Mouse (Mus musculus) midbrain, embryonic 13.5 days (tissue): ENCODE data around the gene Plcl1. TPM values are rescaled to one million over a fixed set of nuclear protein-coding genes. Genes with fewer than 3 reads are reported as not detected.
"Not testable (repeated sequence)": the region's sequence is repeated elsewhere in the genome, so short reads cannot be mapped to it uniquely, and the experiment has no call there.

Experiments used
- ATAC-seq: fragments of 200-750 bp; cut with Nextera tagmentation; 2 replicates; pipeline ENCODE4 v1.8.0; 2017; ENCODE audit warnings: mild to moderate bottlenecking, moderate TSS enrichment, moderate library complexity
- H3K27ac ChIP-seq: fragments of 300-500 bp; sonication (generic); 2 replicates; pipeline ENCODE4 v1.5.1; 2015; ENCODE audit warnings: inconsistent platforms, mild to moderate bottlenecking, moderate library complexity
- H3K27me3 ChIP-seq: fragments of 300-500 bp; sonication (generic); 2 replicates; pipeline ENCODE4 v1.6.1; 2015; ENCODE audit warnings: mild to moderate bottlenecking, inconsistent platforms
- H3K36me3 ChIP-seq: fragments of 300-500 bp; sonication (generic); 2 replicates; pipeline ENCODE4 v1.6.1; 2015; ENCODE audit warnings: mild to moderate bottlenecking, inconsistent platforms
- H3K4me1 ChIP-seq: fragments of 300-500 bp; sonication (generic); replicated peaks from 2 replicates; pipeline ENCODE4 v1.6.1; 2015; ENCODE audit warnings: inconsistent platforms
- H3K4me2 ChIP-seq: fragments of 300-500 bp; sonication (generic); replicated peaks from 2 replicates; pipeline ENCODE4 v1.6.1; 2015; ENCODE audit warnings: moderate library complexity, mild to moderate bottlenecking, inconsistent platforms
- H3K4me3 ChIP-seq: fragments of 300-500 bp; sonication (generic); replicated peaks from 2 replicates; pipeline ENCODE4 v1.5.1; 2015; ENCODE audit warnings: mild to moderate bottlenecking, inconsistent platforms
- H3K9ac ChIP-seq: fragments of 300-500 bp; sonication (generic); replicated peaks from 2 replicates; pipeline ENCODE4 v1.6.1; 2015; ENCODE audit warnings: mild to moderate bottlenecking, inconsistent platforms
- H3K9me3 ChIP-seq: fragments of 300-500 bp; sonication (generic); 2 replicates; pipeline ENCODE4 v1.6.1; 2016; ENCODE audit warnings: mild to moderate bottlenecking, inconsistent platforms
- WGBS: fragments of 180-500 bp; shearing (Covaris S2); methylation state at CpG from one replicate; pipeline ENCODE4 v1.1.7; 2015; 5-methylcytosine and 5-hydroxymethylcytosine counted together
- polyA plus RNA-seq: library from polyadenylated mRNA; unstranded; fragments of >200 nt; fragmentation: Nextera tagmentation; extraction: Ambion mirVana; gene quantifications from 2 replicates; pipeline ENCODE4 v1.2.1, GENCODE M21; 2015

Gene Plcl1
- polyA plus RNA-seq, 1 experiment from 2014 or later = 3.7 TPM

- WGBS = 65% methylated on average over 1 of the region's 1 CpGs
- Histone ChIP-seq H3K27me3 (no peaks in the 10 kb centered on the region), H3K9ac (no peak overlapping the region), H3K9me3 (peaks cover 2% of the 10 kb centered on the region; the same call in 1 of the 2 replicates), H3K4me2 (no peak overlapping the region), H3K4me1 (peaks cover 7% of the 10 kb centered on the region), H3K27ac (no peak overlapping the region), H3K36me3 (no peaks in the 10 kb centered on the region), H3K4me3 (no peak overlapping the region)
- no peak for ATAC-seq
Measured at GRCm38 (mm10) chr1:55499872-55500271, 94.2 kb downstream of the Plcl1 start.

DNA sequence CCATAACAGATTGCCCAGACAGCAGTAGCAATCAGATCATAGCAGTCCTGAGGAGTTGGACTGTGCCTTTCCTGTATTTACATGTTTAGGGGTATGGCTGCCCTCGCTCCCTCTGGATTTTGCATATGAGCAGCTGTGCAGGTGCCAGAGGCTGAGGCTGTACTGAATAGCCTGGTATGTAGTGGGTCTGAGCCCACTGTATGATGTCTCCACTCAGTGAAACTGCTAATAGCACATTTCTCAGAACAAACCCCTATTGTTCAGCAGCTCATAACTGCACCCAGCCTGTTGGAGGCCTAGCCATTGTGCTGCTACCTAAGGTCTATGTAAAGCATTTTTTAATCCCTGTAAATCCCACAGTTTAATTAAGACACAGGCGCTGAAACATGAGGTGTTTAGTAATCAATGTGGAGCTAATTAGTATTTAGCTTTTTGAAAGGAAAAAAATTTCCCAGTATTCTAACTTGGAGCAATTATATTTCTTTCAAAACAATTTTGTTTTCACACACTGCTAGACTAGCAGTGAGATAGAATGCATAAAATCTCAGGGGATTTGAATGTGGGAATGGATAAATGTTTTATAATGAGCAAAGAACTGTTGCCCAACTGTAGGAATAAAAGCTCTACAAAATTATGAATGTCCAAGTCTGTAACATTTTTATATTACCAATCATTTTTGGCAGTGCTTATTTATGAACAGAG is 95.4 kb downstream of the Plcl1 start:
- Histone ChIP-seq H3K4me2 (no peak overlapping the region), H3K4me1 (peaks cover 7% of the 10 kb centered on the region), H3K27ac (peak overlapping the region; percentile 53), H3K9me3 (peaks cover 4% of the 10 kb centered on the region; the same call in 1 of the 2 replicates), H3K9ac (no peak overlapping the region; the same call in 1 of the 2 replicates), H3K27me3 (no peaks in the 10 kb centered on the region), H3K4me3 (no peak overlapping the region), H3K36me3 (no peaks in the 10 kb centered on the region)
- 40% methylated on average over 2 of the region's 2 CpGs for WGBS
- peak; percentile 92 for ATAC-seq

DNA sequence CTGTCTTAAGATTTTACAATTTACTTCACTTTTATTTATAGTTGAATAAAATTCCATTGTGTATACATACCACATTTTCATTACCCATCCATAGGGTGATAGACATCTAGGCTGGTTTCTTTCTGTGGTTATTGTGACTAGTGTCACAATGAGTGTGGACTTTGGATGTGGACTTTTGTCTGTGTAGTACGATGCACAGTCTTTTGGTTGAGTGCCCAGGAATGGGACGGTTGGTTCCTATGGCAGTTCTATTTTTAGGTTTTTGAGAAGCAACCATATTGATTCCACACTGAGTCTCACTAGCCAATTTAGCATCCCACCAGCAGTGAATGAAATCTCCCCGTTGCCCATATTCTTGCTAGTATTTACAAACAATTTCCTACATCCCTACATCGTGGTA is 100.1 kb downstream of the Plcl1 start:
- no peak overlapping the region for H3K4me2 ChIP-seq
- no peak overlapping the region for H3K9ac ChIP-seq
- H3K36me3 ChIP-seq = no peaks in the 10 kb centered on the region
- H3K4me3 ChIP-seq = no peak overlapping the region
- H3K27me3 ChIP-seq = no peaks in the 10 kb centered on the region
- peaks cover 5% of the 10 kb centered on the region for H3K4me1 ChIP-seq
- H3K9me3 ChIP-seq = peaks cover 4% of the 10 kb centered on the region; the same call in 1 of the 2 replicates
- ATAC-seq = no peak
- 86% methylated on average over 4 of the region's 4 CpGs for WGBS
- H3K27ac ChIP-seq = no peak overlapping the region

DNA sequence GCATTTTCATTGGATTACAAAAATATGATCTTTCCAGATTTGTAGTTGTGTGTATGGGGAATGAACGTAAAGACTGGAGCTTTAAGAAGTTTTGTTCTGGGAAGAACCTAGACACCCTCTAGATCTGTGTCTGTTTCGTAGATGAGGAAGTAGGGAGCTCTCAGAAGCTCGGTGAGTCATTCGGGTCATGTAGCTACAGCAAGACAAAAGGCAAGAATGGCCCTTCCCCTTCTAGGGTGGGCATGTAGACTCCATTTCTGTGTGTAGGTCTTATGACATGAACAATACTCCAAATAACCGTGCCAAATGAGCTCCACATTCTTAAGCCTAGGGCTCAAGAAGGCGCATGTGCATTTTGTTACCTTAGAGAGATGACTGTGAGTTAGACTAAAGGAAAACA is 101.3 kb downstream of the Plcl1 start:
- 75% methylated on average over 6 of the region's 6 CpGs for WGBS
- no peaks in the 10 kb centered on the region for H3K36me3 ChIP-seq
- H3K4me2 ChIP-seq = no peak overlapping the region
- no peak overlapping the region for H3K27ac ChIP-seq
- ATAC-seq = no peak
- no peaks in the 10 kb centered on the region for H3K27me3 ChIP-seq
- peaks cover 4% of the 10 kb centered on the region; the same call in 1 of the 2 replicates for H3K9me3 ChIP-seq
- no peak overlapping the region for H3K4me3 ChIP-seq
- H3K9ac ChIP-seq = no peak overlapping the region
- no peaks in the 10 kb centered on the region for H3K4me1 ChIP-seq

DNA sequence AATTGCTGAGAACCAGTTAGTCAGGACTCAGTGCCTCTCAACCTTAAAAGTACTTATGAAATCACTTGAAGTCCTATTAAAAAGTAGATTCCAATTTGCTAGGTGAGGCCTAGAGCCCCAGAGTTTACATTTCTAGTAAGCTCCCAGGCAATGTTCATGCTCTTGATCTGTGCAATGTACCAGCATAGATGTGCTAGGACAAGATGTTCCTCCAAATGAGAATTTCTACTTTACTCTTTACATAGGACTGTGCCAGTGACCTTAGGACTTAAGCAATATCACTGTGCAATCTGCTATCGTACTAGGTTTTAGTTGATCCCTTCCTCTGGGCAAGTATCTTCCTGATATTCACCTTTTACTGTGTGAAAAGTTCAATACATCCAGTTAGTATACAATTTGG is 103.9 kb downstream of the Plcl1 start:
- H3K9ac ChIP-seq = no peak overlapping the region
- H3K9me3 ChIP-seq = peaks cover 4% of the 10 kb centered on the region; the same call in 1 of the 2 replicates
- H3K27me3 ChIP-seq = no peaks in the 10 kb centered on the region
- no peak overlapping the region for H3K27ac ChIP-seq
- ATAC-seq = no peak
- 89% methylated on average over 1 of the region's 1 CpGs for WGBS
- no peaks in the 10 kb centered on the region for H3K36me3 ChIP-seq
- no peak overlapping the region for H3K4me3 ChIP-seq
- H3K4me2 ChIP-seq = no peak overlapping the region
- H3K4me1 ChIP-seq = no peaks in the 10 kb centered on the region

DNA sequence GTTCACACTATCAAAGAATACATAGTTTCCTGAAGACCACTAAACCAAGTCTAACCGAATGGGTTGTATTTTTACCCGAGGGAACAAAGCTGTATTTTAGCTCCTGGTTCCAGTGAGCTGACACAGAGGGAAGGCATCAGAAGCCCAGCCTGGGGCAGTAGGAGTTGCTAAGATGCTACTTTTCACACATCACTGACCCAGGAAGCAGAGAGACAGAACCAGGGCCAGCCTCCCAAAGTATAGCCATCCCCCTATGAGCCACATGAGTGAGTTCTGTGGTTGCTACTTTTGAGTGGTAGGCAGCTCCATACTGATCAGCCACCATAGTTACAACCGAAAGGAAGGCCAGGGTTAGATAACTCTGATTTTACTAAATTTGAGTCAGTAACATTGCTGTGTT is 106.4 kb downstream of the Plcl1 start:
- no peak for ATAC-seq
- Histone ChIP-seq H3K27me3 (no peaks in the 10 kb centered on the region), H3K4me1 (no peaks in the 10 kb centered on the region), H3K27ac (no peak overlapping the region), H3K9ac (no peak overlapping the region), H3K4me2 (no peak overlapping the region), H3K4me3 (no peak overlapping the region), H3K9me3 (no peaks in the 10 kb centered on the region), H3K36me3 (no peaks in the 10 kb centered on the region)
- WGBS = 80% methylated on average over 3 of the region's 3 CpGs

- H3K9me3 ChIP-seq, H3K9ac ChIP-seq, H3K27ac ChIP-seq, H3K27me3 ChIP-seq, H3K4me1 ChIP-seq, H3K4me3 ChIP-seq, ATAC-seq, H3K4me2 ChIP-seq, H3K36me3 ChIP-seq: not testable (repeated sequence)
- 100% methylated on average over 2 of the region's 2 CpGs for WGBS
Measured at GRCm38 (mm10) chr1:55512799-55513198, 107.1 kb downstream of the Plcl1 start.

DNA sequence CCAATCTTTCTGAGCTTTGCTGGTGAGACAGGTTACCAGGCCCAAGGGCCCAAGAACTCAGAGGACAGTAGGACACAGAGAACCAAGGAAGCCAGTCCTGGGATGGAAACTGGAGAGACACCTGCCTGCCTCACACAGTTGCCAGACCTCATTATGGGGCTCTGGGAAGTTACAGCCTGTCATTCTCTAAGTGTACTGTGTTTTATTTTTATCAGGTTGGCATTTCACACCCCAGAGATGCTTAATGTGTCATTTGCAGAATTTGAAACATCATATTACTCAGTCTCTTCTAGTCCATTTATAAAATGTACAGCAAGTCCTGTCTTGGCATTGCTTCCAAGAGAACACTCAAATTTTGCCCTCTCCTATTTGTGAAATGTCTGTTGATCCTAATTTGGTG is 111.5 kb downstream of the Plcl1 start:
- no peaks in the 10 kb centered on the region for H3K4me1 ChIP-seq
- H3K27ac ChIP-seq = no peak overlapping the region
- H3K4me3 ChIP-seq = no peak overlapping the region
- H3K27me3 ChIP-seq = no peaks in the 10 kb centered on the region
- H3K4me2 ChIP-seq = no peak overlapping the region
- H3K9ac ChIP-seq = no peak overlapping the region
- no peaks in the 10 kb centered on the region for H3K9me3 ChIP-seq
- no peaks in the 10 kb centered on the region for H3K36me3 ChIP-seq
- no peak for ATAC-seq

DNA sequence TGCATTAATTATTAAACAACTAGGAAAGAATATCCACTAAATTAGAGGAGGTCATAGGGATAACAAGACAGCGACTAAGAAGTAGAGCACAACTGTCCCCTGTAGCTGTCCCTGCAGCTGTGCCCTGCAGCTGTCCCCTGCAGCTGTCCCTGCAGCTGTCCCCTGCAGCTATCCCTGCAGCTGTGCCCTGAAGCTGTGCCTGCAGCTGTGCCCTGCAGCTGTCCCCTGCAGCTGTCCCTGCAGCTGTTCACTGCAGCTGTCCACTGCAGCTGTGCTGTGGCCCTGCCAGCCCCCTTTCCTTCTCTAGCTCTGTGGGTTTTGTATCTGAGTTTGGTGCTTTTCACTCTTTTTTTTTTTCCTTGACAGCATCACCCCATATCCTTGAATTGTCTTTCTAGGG is 118.2 kb downstream of the Plcl1 start:
- ATAC-seq = no peak
- 67% methylated on average over 1 of the region's 1 CpGs for WGBS
- no peaks in the 10 kb centered on the region for H3K9me3 ChIP-seq
- H3K36me3 ChIP-seq = no peaks in the 10 kb centered on the region
- no peak overlapping the region for H3K4me3 ChIP-seq
- no peaks in the 10 kb centered on the region for H3K4me1 ChIP-seq
- H3K9ac ChIP-seq = no peak overlapping the region
- H3K4me2 ChIP-seq = no peak overlapping the region
- no peaks in the 10 kb centered on the region for H3K27me3 ChIP-seq
- no peak overlapping the region for H3K27ac ChIP-seq

DNA sequence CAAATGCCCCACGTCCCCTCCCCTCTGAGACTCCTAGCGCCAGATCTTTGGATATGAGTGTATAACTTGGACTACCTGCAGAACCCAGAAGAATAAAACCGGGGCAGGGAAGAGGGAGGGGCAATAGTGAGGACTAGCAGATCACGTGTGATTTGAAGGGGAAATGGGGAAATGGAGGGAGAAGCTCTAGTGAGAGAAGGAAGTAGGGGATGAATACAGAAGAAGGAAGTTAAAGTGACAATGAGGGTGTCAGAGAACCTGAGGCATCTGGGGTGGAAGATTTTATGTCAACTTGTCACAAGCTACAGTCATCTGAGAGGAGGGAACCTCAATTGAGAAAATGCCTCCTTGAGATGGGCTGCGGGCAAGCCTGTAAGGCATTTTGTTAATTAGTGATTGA is 119.4 kb downstream of the Plcl1 start:
- WGBS = 83% methylated on average over 5 of the region's 5 CpGs
- no peaks in the 10 kb centered on the region for H3K9me3 ChIP-seq
- ATAC-seq = no peak
- H3K4me1 ChIP-seq = no peaks in the 10 kb centered on the region
- no peak overlapping the region for H3K4me3 ChIP-seq
- H3K4me2 ChIP-seq = no peak overlapping the region
- H3K27me3 ChIP-seq = no peaks in the 10 kb centered on the region
- no peak overlapping the region for H3K27ac ChIP-seq
- H3K36me3 ChIP-seq = no peaks in the 10 kb centered on the region
- no peak overlapping the region for H3K9ac ChIP-seq

DNA sequence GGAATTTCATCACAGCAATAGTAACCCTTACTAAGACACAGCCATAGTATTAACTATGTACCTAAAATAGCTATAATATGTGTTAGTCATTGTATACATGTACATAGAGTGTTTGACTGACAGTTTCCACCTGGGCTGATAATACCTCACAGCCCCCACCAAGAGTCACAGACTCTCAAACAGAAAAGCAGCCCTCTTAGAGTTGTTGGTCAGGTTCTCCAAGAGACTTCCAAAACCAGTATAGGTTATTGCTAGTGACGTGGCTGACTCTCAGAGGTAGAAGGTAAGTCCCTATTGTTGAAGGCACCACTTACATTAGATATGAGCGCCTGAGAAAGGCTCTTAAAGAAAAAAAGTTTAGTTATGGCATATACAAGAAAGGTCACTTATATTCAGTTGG is 120.0 kb downstream of the Plcl1 start:
- no peak overlapping the region for H3K4me2 ChIP-seq
- H3K36me3 ChIP-seq = no peaks in the 10 kb centered on the region
- ATAC-seq = no peak
- no peak overlapping the region for H3K9ac ChIP-seq
- 91% methylated on average over 2 of the region's 2 CpGs for WGBS
- H3K27me3 ChIP-seq = no peaks in the 10 kb centered on the region
- no peaks in the 10 kb centered on the region for H3K4me1 ChIP-seq
- no peaks in the 10 kb centered on the region for H3K9me3 ChIP-seq
- no peak overlapping the region for H3K4me3 ChIP-seq
- no peak overlapping the region for H3K27ac ChIP-seq

DNA sequence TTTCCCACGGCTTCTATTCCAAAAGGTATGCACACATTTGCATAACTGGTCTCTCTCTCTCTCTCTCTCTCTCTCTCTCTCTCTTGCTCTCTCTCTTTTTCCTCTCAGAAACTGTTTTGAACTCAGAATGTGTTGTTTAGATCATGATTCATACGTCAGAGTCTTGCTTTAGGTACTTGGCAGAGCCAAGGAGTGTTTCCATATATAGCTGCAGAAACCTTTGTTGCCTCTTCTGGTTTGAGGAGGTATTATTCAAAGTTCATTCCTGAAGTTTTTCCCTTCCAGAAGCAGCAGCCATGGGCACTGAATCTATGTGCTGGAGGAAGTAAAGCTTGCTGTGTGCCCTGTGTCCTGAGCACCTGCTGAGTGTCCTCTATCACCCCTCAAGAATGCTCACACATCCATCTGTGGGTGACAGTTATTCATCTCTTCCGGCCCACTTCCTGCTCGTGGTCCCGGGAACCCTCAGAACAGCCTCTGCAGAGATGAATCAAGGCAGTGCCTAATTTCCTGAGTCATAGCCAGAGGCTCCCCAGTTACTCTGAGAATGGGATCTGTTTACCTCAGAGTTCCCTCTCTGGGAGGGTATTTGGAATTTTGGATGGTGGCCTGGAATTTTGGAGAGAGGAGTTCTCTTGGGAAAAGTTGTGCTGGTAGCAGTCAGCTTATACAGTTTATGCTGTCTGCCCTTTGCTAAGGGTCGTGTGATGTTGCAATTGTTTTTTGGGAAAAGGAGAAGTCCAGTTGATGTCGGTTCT is 123.0 kb downstream of the Plcl1 start:
- H3K9me3 ChIP-seq = no peaks in the 10 kb centered on the region

More for the DNA sequence above, 123.0 kb downstream of the Plcl1 start:
- Histone ChIP-seq H3K27ac (no peak overlapping the region), H3K9ac (no peak overlapping the region), H3K4me3 (no peak overlapping the region), H3K27me3 (no peaks in the 10 kb centered on the region), H3K4me1 (no peaks in the 10 kb centered on the region), H3K36me3 (no peaks in the 10 kb centered on the region), H3K4me2 (no peak overlapping the region)
- WGBS = 83% methylated on average over 7 of the region's 7 CpGs
- ATAC-seq = no peak
